Mouse (Mus musculus): Measurements from ENCODE around the gene Cox16. TPM values are rescaled to one million over a fixed set of nuclear protein-coding genes. Genes with fewer than 3 reads are reported as not detected.

Gene Cox16
- polyA plus RNA-seq, 1 experiment from 2014 or later: 226 TPM

DNA sequence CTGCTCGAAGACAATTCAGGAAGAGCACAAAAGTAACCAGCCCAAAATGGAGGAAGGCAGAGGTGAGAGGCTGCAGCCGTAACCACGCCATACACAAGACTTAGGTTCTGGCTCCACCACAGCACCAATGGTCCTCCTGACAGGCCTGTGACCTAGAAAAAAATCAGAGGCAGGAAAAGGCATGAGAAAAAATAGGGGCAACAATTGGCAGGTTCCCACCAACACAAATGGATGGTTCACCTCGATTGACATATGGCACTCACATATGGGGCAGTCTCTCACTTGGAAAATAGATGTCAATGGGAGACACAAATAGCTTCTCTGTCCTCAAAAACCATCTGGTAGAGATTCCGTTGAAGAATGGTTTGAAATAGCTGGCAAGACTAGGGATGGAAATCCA lies 169.0 kb downstream of the Cox16 start:
- Histone ChIP-seq H3K4me2 (ENCODE audit: low read length) (no peak overlapping the region), H3K4me3 (replicated peaks; ENCODE audit: low read depth, low read length) (no peak overlapping the region), H3K27ac (no peak overlapping the region), H3K9ac (ENCODE audit: low read depth, low read length) (no peak overlapping the region), H3K9me3 (replicated peaks; ENCODE audit: low read length) (no peaks in the 10 kb centered on the region), H3K4me1 (replicated peaks; ENCODE audit: insufficient read depth, low read length) (no peaks in the 10 kb centered on the region), H3K36me3 (ENCODE audit: insufficient read depth, low read length) (no peaks in the 10 kb centered on the region), H3K27me3 (ENCODE audit: insufficient read depth, low read length) (no peaks in the 10 kb centered on the region)
- no peak for ATAC-seq (replicated peaks; ENCODE audit: low FRiP score, low read depth)
- 95% methylated on average over 5 of the region's 5 CpGs for WGBS
- DNase-seq (ENCODE audit: low spot score): no peak
- no peak for TF ChIP-seq CTCF (IDR thresholded peaks at IDR 0.05; ENCODE audit: low read depth)

Other genes starting within 250 kb of the Cox16 start
- 0.05 and 0.09 TPM in 2 replicates for gene Slc8a3, start 151.9 kb downstream of the Cox16 start, polyA plus RNA-seq (2015; fragmentation: Nextera tagmentation; extraction: Ambion mirVana)
- 0.18 and 0.22 TPM in 2 replicates for gene Gm4787, start 105.7 kb downstream of the Cox16 start, polyA plus RNA-seq (2015; fragmentation: Nextera tagmentation; extraction: Ambion mirVana)
- gene Adam4, start 63.2 kb downstream of the Cox16 start, polyA plus RNA-seq (2015; fragmentation: Nextera tagmentation; extraction: Ambion mirVana): 0.24 TPM in 2 replicates
- gene Gm20498, start 47.8 kb upstream of the Cox16 start, polyA plus RNA-seq (2015; fragmentation: Nextera tagmentation; extraction: Ambion mirVana): 27.3 and 30.5 TPM in 2 replicates
- 34.9 and 35.1 TPM in 2 replicates for gene Synj2bp, start 47.8 kb upstream of the Cox16 start, polyA plus RNA-seq (2015; fragmentation: Nextera tagmentation; extraction: Ambion mirVana)
- gene Adam21, start 83.3 kb upstream of the Cox16 start, polyA plus RNA-seq (2015; fragmentation: Nextera tagmentation; extraction: Ambion mirVana): 0.17 and 0.23 TPM in 2 replicates
- gene Med6, start 109.9 kb upstream of the Cox16 start, polyA plus RNA-seq (2015; fragmentation: Nextera tagmentation; extraction: Ambion mirVana): 53.4 and 54.5 TPM in 2 replicates
- 1.4 and 2.1 TPM in 2 replicates for gene Ttc9, start 146.1 kb upstream of the Cox16 start, polyA plus RNA-seq (2015; fragmentation: Nextera tagmentation; extraction: Ambion mirVana)